15 mouse cellular contexts compared by ENCODE assay signal in genomic region chr6:123005591-123005990, GRCm38 (mm10). TPM values are rescaled to one million over a fixed set of nuclear protein-coding genes. Genes with fewer than 3 reads are reported as not detected.
DNase-seq lines count a peak whose midpoint lies in the region; ATAC-seq and TF ChIP-seq lines count a peak whose summit lies in the region.
"Had no signal": no experiment of that assay in that cellular context is flagged by ENCODE, and none has a peak within 500 bp of the region (broad histone marks: within the 10 kb centered on the region; RNA-seq: fewer than 3 reads in every experiment).

No protein-coding gene starts in this region.

- no peak for ATAC-seq in neural tube, embryonic 15.5 days (ENCODE audit: low FRiP score)
- ATAC-seq: CD4-positive, CD25-positive, alpha-beta regulatory T cell, adult 4 months had no signal

- no peaks in the 10 kb centered on the region for H3K27me3 ChIP-seq in neural tube, embryonic 15.5 days (replicated peaks)
- H3K27me3 ChIP-seq: liver, embryonic 13.5 days had no signal

- 41% methylated on average over 1 of the region's 1 CpGs for WGBS in bone marrow, adult 2 months
- WGBS in neural tube, embryonic 15.5 days, result 77% methylated on average over 1 of the region's 1 CpGs

- no peaks in the 10 kb centered on the region for H3K9me3 ChIP-seq in neural tube, embryonic 15.5 days (replicated peaks)
- H3K9me3 ChIP-seq: liver, embryonic 13.5 days had no signal

- H3K4me2 ChIP-seq in neural tube, embryonic 15.5 days, result no peak overlapping the region
- H3K4me2 ChIP-seq: liver, embryonic 13.5 days had no signal

- DNase-seq in heart, adult 11 months, result peak; percentile 73
- no peak for DNase-seq in heart, postnatal 4 days
- peak; percentile 3 for DNase-seq in layer of hippocampus, adult 9-11 months
- DNase-seq in layer of hippocampus, postnatal 36 days, result no peak
- DNase-seq in A20 (ENCODE audit: low read depth, low spot score), result peak; percentile 12
- no peak for DNase-seq in urinary bladder, adult 2 months (ENCODE audit: low spot score)
- DNase-seq: liver, embryonic 13.5 days; midbrain, embryonic 14.5 days had no signal

- H3K27ac ChIP-seq in bone marrow, adult 2 months (ENCODE audit: control insufficient read depth, insufficient read depth, low read depth, low read length, poor library complexity), result no peak overlapping the region
- no peak overlapping the region for H3K27ac ChIP-seq in neural tube, embryonic 15.5 days (replicated peaks)
- H3K27ac ChIP-seq: liver, embryonic 13.5 days had no signal

- no peak overlapping the region for H3K9ac ChIP-seq in neural tube, embryonic 15.5 days (replicated peaks)
- H3K9ac ChIP-seq: liver, embryonic 13.5 days had no signal

- TF ChIP-seq CTCF in bone marrow, adult 2 months (IDR thresholded peaks at IDR 0.05; ENCODE audit: control insufficient read depth, insufficient read depth, low read length), result peak; percentile 66

- no peak for TF ChIP-seq POLR2A in bone marrow, adult 2 months (IDR thresholded peaks at IDR 0.05; ENCODE audit: borderline replicate concordance, control insufficient read depth, low read depth, low read length)

- H3K36me3 ChIP-seq in neural tube, embryonic 15.5 days, result no peaks in the 10 kb centered on the region
- H3K36me3 ChIP-seq: liver, embryonic 13.5 days had no signal

- H3K4me3 ChIP-seq in bone marrow, adult 2 months (replicated peaks; ENCODE audit: control insufficient read depth, low read depth, low read length), result no peak overlapping the region
- no peak overlapping the region for H3K4me3 ChIP-seq in neural tube, embryonic 15.5 days (replicated peaks)
- H3K4me3 ChIP-seq: liver, embryonic 13.5 days had no signal

- no peaks in the 10 kb centered on the region for H3K4me1 ChIP-seq in bone marrow, adult 2 months (ENCODE audit: control insufficient read depth, insufficient read depth, low read length)
- H3K4me1 ChIP-seq in neural tube, embryonic 15.5 days, result no peaks in the 10 kb centered on the region
- H3K4me1 ChIP-seq: liver, embryonic 13.5 days had no signal

RNA-seq across cellular contexts. Expression of gene Clec4a4, which starts 15.4 kb away (rescaled TPM):
- not detected for total RNA-seq in heart, postnatal 4 days (2021)
- total RNA-seq in layer of hippocampus, postnatal 36 days (2021), result not detected
- not detected in 2 replicates for polyA plus RNA-seq in bone marrow, adult 2 months (2011; ENCODE audit: insufficient read depth, insufficient read length, low replicate concordance, missing spikeins)
- not detected in 2 replicates for polyA plus RNA-seq in neural tube, embryonic 15.5 days (2015; fragmentation: Nextera tagmentation; extraction: Ambion mirVana)
- 0.10 TPM in 1 of 2 replicates, not detected in the other for polyA plus RNA-seq in urinary bladder, adult 2 months (2012; rRNA removed)
- total RNA-seq: adrenal gland, adult 18-20 months; gastrocnemius, postnatal 4 days had no signal
- polyA plus RNA-seq: CD4-positive, CD25-positive, alpha-beta regulatory T cell, adult 4 months; intestine, embryonic 14.5 days; liver, embryonic 13.5 days; midbrain, embryonic 14.5 days; stomach, embryonic 16.5 days had no signal

RNA-seq across cellular contexts. Expression of gene Clec4b1, which starts 44.2 kb away (rescaled TPM):
- total RNA-seq in heart, postnatal 4 days (2021), result not detected
- not detected for total RNA-seq in layer of hippocampus, postnatal 36 days (2021)
- 6.3 and 9.0 TPM in 2 replicates for polyA plus RNA-seq in bone marrow, adult 2 months (2011; ENCODE audit: insufficient read depth, insufficient read length, low replicate concordance, missing spikeins)
- not detected in 2 replicates for polyA plus RNA-seq in neural tube, embryonic 15.5 days (2015; fragmentation: Nextera tagmentation; extraction: Ambion mirVana)
- polyA plus RNA-seq in urinary bladder, adult 2 months (2012; rRNA removed), result 3.4 and 3.8 TPM in 2 replicates
- total RNA-seq: gastrocnemius, postnatal 4 days had no signal
- polyA plus RNA-seq: CD4-positive, CD25-positive, alpha-beta regulatory T cell, adult 4 months; intestine, embryonic 14.5 days; liver, embryonic 13.5 days; midbrain, embryonic 14.5 days; stomach, embryonic 16.5 days had no signal

RNA-seq across cellular contexts. Expression of gene Clec4a3, which starts 53.3 kb away (rescaled TPM):
- total RNA-seq in heart, postnatal 4 days (2021), result 1 to 10 TPM; 1.2 to 1.4 TPM
- total RNA-seq in layer of hippocampus, postnatal 36 days (2021), result 1 to 10 TPM; 1.3 to 1.4 TPM
- 3.1 and 7.9 TPM in 2 replicates for polyA plus RNA-seq in bone marrow, adult 2 months (2011; ENCODE audit: insufficient read depth, insufficient read length, low replicate concordance, missing spikeins)
- polyA plus RNA-seq in neural tube, embryonic 15.5 days (2015; fragmentation: Nextera tagmentation; extraction: Ambion mirVana), result 0.95 and 2.6 TPM in 2 replicates
- 5.0 and 5.4 TPM in 2 replicates for polyA plus RNA-seq in urinary bladder, adult 2 months (2012; rRNA removed)

Comparison
In these comparisons a context has a peak if more than half of its experiments do, and no peak if none do; other contexts are left out.
1. DNase-seq: peak in heart, adult 11 months (single experiment), layer of hippocampus, adult 9-11 months (single experiment) and A20 (single experiment); none in heart, postnatal 4 days (single experiment), layer of hippocampus, postnatal 36 days (0 of 2) and urinary bladder, adult 2 months (single experiment).